Mouse (Mus musculus): Measurements from ENCODE around the gene Mus81.
"Not testable (repeated sequence)": the region's sequence is repeated elsewhere in the genome, so short reads cannot be mapped to it uniquely, and the experiment has no call there.

The Mus81 gene

GRCm38 (mm10) chr19:5487768-5488550 is at the start of gene Mus81:
Gene Mus81 (minus strand): TSS chr19:5488402.
- peak; percentile 89 to 97 for DNase-seq (ENCODE audit: low spot score in 2 of 2)

- no peak for DNase-seq (ENCODE audit: low spot score in 2 of 2)
These were observed 44.3 kb upstream of the Mus81 start for GRCm38 (mm10) chr19:5532520-5532919.

DNA sequence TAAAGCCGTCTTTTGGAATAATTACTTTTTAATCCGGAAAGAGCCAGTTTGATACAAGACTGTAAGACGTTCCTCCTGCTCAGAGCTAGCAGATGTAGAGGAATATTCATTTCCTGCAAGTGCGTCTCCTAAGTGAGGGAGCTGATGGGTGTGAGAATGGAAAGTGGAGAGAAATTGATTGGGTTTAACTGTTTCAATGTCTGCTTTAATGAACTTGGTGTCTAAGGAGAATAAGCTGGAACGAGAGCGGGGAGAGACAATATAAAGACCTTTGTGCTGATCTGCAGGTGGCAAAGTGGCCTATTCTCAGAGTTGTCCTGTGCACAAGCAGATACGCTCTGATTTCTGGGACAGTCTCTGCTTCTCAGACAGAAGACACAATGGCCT is 41.9 kb upstream of the Mus81 start:
- no peak for DNase-seq (ENCODE audit: low spot score in 2 of 2)

- peak; percentile 40 to 94 for DNase-seq (ENCODE audit: low spot score in 2 of 2)
These were observed 41.3 kb upstream of the Mus81 start for GRCm38 (mm10) chr19:5529325-5530137.

- no peak for DNase-seq (ENCODE audit: low spot score in 2 of 2)
These were observed 37.0 kb upstream of the Mus81 start for GRCm38 (mm10) chr19:5525204-5525603.

DNA sequence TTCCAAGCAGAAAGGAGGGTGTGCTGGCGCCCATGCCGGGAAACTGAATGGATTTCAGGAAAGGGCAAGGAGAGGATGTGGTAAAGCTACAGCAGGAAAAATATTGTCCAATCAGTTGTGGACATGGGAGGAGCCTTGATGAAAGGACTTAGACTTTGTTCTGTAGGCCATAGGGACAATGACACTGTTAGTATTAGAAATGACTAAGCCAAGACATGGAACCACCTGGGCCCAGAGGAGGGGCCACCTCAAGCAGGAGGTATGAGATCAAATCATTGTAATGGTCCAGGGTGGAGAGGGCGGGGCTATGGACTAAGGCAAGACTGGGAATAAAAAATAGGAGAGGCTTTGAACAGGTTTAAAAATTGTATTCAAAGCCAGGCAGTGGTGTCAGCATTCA is 30.5 kb upstream of the Mus81 start:
- DNase-seq (ENCODE audit: low spot score in 2 of 2): no peak

- DNase-seq (ENCODE audit: low spot score in 2 of 2): peak in 1 of 2 experiments; percentile 38
These were observed 28.8 kb upstream of the Mus81 start for GRCm38 (mm10) chr19:5516906-5517505.

- no peak for DNase-seq (ENCODE audit: low spot score in 2 of 2)
These were observed 27.9 kb upstream of the Mus81 start for GRCm38 (mm10) chr19:5515840-5516777.

- DNase-seq (ENCODE audit: low spot score in 2 of 2): no peak
These were observed 24.8 kb upstream of the Mus81 start for GRCm38 (mm10) chr19:5513005-5513349.

GRCm38 (mm10) chr19:5512091-5513004 is 24.1 kb upstream of the Mus81 start:
- no peak for DNase-seq (ENCODE audit: low spot score in 2 of 2)

GRCm38 (mm10) chr19:5511074-5511632 is 23.0 kb upstream of the Mus81 start:
- no peak for DNase-seq (ENCODE audit: low spot score in 2 of 2)

GRCm38 (mm10) chr19:5510031-5511026 is 22.1 kb upstream of the Mus81 start, which contains the start of gene Snx32:
Gene Snx32 (minus strand): TSS chr19:5510538.
- peak; percentile 99 for DNase-seq (ENCODE audit: low spot score in 2 of 2)

- no peak for DNase-seq (ENCODE audit: low spot score in 2 of 2)
These were observed 15.5 kb upstream of the Mus81 start, which contains the start of gene 1700020D05Rik for GRCm38 (mm10) chr19:5503687-5504086. Gene 1700020D05Rik (minus strand): TSS chr19:5503787.

DNA sequence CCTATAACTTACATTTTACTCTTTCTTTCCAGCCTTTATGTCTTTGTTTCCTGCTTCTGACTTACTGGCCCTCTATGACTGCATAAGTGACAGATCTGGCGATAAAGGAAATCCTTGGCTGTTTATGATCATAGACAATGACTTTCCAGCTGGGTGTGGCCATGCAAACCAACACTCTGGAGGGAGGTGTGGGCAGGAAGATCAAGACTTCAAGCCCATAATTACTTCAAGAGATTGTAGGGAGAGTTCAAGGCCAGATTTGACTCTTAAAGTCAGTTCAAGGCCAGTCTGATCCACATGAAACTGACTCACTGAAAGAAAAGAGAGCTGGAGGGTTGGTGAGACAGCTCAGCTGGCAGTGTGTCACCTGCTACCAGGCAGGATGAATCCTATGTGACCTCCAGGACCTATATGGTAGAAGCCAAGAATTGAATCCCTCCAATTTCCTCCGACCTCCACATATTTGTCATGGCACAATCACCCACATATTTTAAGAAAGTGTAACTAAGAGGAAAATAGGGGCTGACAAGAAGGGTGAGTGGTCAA is 12.2 kb upstream of the Mus81 start:
- DNase-seq (ENCODE audit: low spot score in 2 of 2): no peak

DNA sequence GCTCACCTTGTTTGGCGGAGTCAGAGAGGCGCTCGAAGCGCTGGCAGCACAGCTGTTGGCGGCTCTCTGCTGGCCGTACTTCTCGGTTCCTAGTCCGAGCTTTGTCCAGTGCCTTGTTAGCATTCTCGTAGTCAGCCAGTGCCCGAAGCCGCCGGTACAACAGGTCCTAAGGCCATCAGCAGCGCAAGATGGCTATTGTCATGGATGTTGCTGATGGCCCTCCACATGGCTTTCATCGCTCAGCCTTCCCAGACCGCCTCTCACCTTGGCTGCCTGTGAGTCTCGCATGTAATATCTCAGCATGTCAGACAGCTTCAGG is 7.8 kb upstream of the Mus81 start:
- peak in 1 of 2 experiments; percentile 1 for DNase-seq (ENCODE audit: low spot score in 2 of 2)

- DNase-seq (ENCODE audit: low spot score in 2 of 2): no peak
These were observed 7.3 kb upstream of the Mus81 start for GRCm38 (mm10) chr19:5495353-5496051.

DNA sequence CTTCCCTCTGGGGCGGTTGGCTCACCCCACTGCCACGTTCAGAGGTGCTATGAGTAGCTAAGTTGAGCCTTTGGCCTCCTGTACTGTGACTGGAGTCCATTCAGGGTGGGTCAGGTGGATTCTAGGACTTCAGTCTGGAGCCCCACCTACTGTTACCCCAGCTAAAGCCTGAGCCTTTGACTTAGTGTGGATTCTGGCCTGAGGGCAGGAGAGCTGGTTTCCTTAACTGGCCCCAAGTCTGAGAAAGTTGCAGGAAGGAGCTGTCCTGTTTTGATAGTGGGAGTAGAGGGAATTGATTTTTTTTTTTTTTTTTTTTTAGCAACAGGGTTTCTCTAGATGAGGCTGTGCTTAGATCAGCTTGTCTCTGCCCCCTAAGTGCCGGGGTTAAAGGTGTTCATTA is 6.1 kb upstream of the Mus81 start:
- no peak for DNase-seq (ENCODE audit: low spot score in 2 of 2)

- DNase-seq (ENCODE audit: low spot score in 2 of 2): not testable (repeated sequence)
These were observed 5.1 kb upstream of the Mus81 start for GRCm38 (mm10) chr19:5493301-5493721.
